Mouse (Mus musculus): ENCODE measurements around the gene Dnah8. TPM values are rescaled to one million over a fixed set of nuclear protein-coding genes. Genes with fewer than 3 reads are reported as not detected.

The Dnah8 gene
- total RNA-seq, 1 experiment from 2014 or later = 56.8 TPM

GRCm38 (mm10) chr17:30694281-30694680 is 70.1 kb downstream of the Dnah8 start:
- no peak for ATAC-seq (replicated peaks in 1 of 2; ENCODE audit: insufficient read depth in 1 of 2, low FRiP score in 2 of 2, low TSS enrichment in 1 of 2, low read depth in 1 of 2, poor library complexity in 2 of 2, severe bottlenecking in 2 of 2)

GRCm38 (mm10) chr17:30714732-30715131 is 90.6 kb downstream of the Dnah8 start:
- no peak for ATAC-seq (replicated peaks in 1 of 2; ENCODE audit: insufficient read depth in 1 of 2, low FRiP score in 2 of 2, low TSS enrichment in 1 of 2, low read depth in 1 of 2, poor library complexity in 2 of 2, severe bottlenecking in 2 of 2)

- ATAC-seq (replicated peaks in 1 of 2; ENCODE audit: insufficient read depth in 1 of 2, low FRiP score in 2 of 2, low TSS enrichment in 1 of 2, low read depth in 1 of 2, poor library complexity in 2 of 2, severe bottlenecking in 2 of 2) = no peak
Measured at GRCm38 (mm10) chr17:30718197-30718596, 94.0 kb downstream of the Dnah8 start.

GRCm38 (mm10) chr17:30719031-30719430 is 94.9 kb downstream of the Dnah8 start:
- ATAC-seq (replicated peaks in 1 of 2; ENCODE audit: insufficient read depth in 1 of 2, low FRiP score in 2 of 2, low TSS enrichment in 1 of 2, low read depth in 1 of 2, poor library complexity in 2 of 2, severe bottlenecking in 2 of 2) = no peak

- ATAC-seq (replicated peaks in 1 of 2; ENCODE audit: insufficient read depth in 1 of 2, low FRiP score in 2 of 2, low TSS enrichment in 1 of 2, low read depth in 1 of 2, poor library complexity in 2 of 2, severe bottlenecking in 2 of 2) = no peak
Measured at GRCm38 (mm10) chr17:30727788-30728187, 103.6 kb downstream of the Dnah8 start.

GRCm38 (mm10) chr17:30732736-30733135 is 108.6 kb downstream of the Dnah8 start:
- ATAC-seq (replicated peaks in 1 of 2; ENCODE audit: insufficient read depth in 1 of 2, low FRiP score in 2 of 2, low TSS enrichment in 1 of 2, low read depth in 1 of 2, poor library complexity in 2 of 2, severe bottlenecking in 2 of 2) = no peak

GRCm38 (mm10) chr17:30734770-30735169 is 110.6 kb downstream of the Dnah8 start:
- ATAC-seq (replicated peaks in 1 of 2; ENCODE audit: insufficient read depth in 1 of 2, low FRiP score in 2 of 2, low TSS enrichment in 1 of 2, low read depth in 1 of 2, poor library complexity in 2 of 2, severe bottlenecking in 2 of 2) = no peak

- no peak for ATAC-seq (replicated peaks in 1 of 2; ENCODE audit: insufficient read depth in 1 of 2, low FRiP score in 2 of 2, low TSS enrichment in 1 of 2, low read depth in 1 of 2, poor library complexity in 2 of 2, severe bottlenecking in 2 of 2)
Measured at GRCm38 (mm10) chr17:30735454-30735853, 111.3 kb downstream of the Dnah8 start.

- ATAC-seq (replicated peaks in 1 of 2; ENCODE audit: insufficient read depth in 1 of 2, low FRiP score in 2 of 2, low TSS enrichment in 1 of 2, low read depth in 1 of 2, poor library complexity in 2 of 2, severe bottlenecking in 2 of 2) = 0 out of 4 replicates have a peak, but pooled peaks of 1 of the 2 experiments have one; percentile 42
Measured at GRCm38 (mm10) chr17:30737797-30738196, 113.6 kb downstream of the Dnah8 start.

- ATAC-seq (replicated peaks in 1 of 2; ENCODE audit: insufficient read depth in 1 of 2, low FRiP score in 2 of 2, low TSS enrichment in 1 of 2, low read depth in 1 of 2, poor library complexity in 2 of 2, severe bottlenecking in 2 of 2) = no peak
Measured at GRCm38 (mm10) chr17:30739769-30740168, 115.6 kb downstream of the Dnah8 start.

- ATAC-seq (replicated peaks in 1 of 2; ENCODE audit: insufficient read depth in 1 of 2, low FRiP score in 2 of 2, low TSS enrichment in 1 of 2, low read depth in 1 of 2, poor library complexity in 2 of 2, severe bottlenecking in 2 of 2) = no peak
Measured at GRCm38 (mm10) chr17:30743947-30744346, 119.8 kb downstream of the Dnah8 start.

GRCm38 (mm10) chr17:30746056-30747024 is 122.2 kb downstream of the Dnah8 start:
- ATAC-seq (replicated peaks in 1 of 2; ENCODE audit: insufficient read depth in 1 of 2, low FRiP score in 2 of 2, low TSS enrichment in 1 of 2, low read depth in 1 of 2, poor library complexity in 2 of 2, severe bottlenecking in 2 of 2) = peak; percentile 46 to 62; a peak in 1 of 4 replicates

GRCm38 (mm10) chr17:30749391-30749790 is 125.2 kb downstream of the Dnah8 start:
- ATAC-seq (replicated peaks in 1 of 2; ENCODE audit: insufficient read depth in 1 of 2, low FRiP score in 2 of 2, low TSS enrichment in 1 of 2, low read depth in 1 of 2, poor library complexity in 2 of 2, severe bottlenecking in 2 of 2) = no peak

- ATAC-seq (replicated peaks in 1 of 2; ENCODE audit: insufficient read depth in 1 of 2, low FRiP score in 2 of 2, low TSS enrichment in 1 of 2, low read depth in 1 of 2, poor library complexity in 2 of 2, severe bottlenecking in 2 of 2) = no peak
Measured at GRCm38 (mm10) chr17:30750269-30750668, 126.1 kb downstream of the Dnah8 start.

- ATAC-seq (replicated peaks in 1 of 2; ENCODE audit: insufficient read depth in 1 of 2, low FRiP score in 2 of 2, low TSS enrichment in 1 of 2, low read depth in 1 of 2, poor library complexity in 2 of 2, severe bottlenecking in 2 of 2) = no peak
Measured at GRCm38 (mm10) chr17:30752370-30752818, 128.2 kb downstream of the Dnah8 start.

- ATAC-seq (replicated peaks in 1 of 2; ENCODE audit: insufficient read depth in 1 of 2, low FRiP score in 2 of 2, low TSS enrichment in 1 of 2, low read depth in 1 of 2, poor library complexity in 2 of 2, severe bottlenecking in 2 of 2) = no peak
Measured at GRCm38 (mm10) chr17:30753201-30753600, 129.0 kb downstream of the Dnah8 start.

- no peak for ATAC-seq (replicated peaks in 1 of 2; ENCODE audit: insufficient read depth in 1 of 2, low FRiP score in 2 of 2, low TSS enrichment in 1 of 2, low read depth in 1 of 2, poor library complexity in 2 of 2, severe bottlenecking in 2 of 2)
Measured at GRCm38 (mm10) chr17:30756771-30757170, 132.6 kb downstream of the Dnah8 start.

GRCm38 (mm10) chr17:30760307-30760706 is 136.2 kb downstream of the Dnah8 start:
- no peak for ATAC-seq (replicated peaks in 1 of 2; ENCODE audit: insufficient read depth in 1 of 2, low FRiP score in 2 of 2, low TSS enrichment in 1 of 2, low read depth in 1 of 2, poor library complexity in 2 of 2, severe bottlenecking in 2 of 2)

- ATAC-seq (replicated peaks in 1 of 2; ENCODE audit: insufficient read depth in 1 of 2, low FRiP score in 2 of 2, low TSS enrichment in 1 of 2, low read depth in 1 of 2, poor library complexity in 2 of 2, severe bottlenecking in 2 of 2) = no peak
Measured at GRCm38 (mm10) chr17:30764276-30764675, 140.1 kb downstream of the Dnah8 start.
